Mouse (Mus musculus): ENCODE data around the gene Trim12c.
"Not testable (repeated sequence)": the region's sequence is repeated elsewhere in the genome, so short reads cannot be mapped to it uniquely, and the experiment has no call there.

Trim12c gene

DNA sequence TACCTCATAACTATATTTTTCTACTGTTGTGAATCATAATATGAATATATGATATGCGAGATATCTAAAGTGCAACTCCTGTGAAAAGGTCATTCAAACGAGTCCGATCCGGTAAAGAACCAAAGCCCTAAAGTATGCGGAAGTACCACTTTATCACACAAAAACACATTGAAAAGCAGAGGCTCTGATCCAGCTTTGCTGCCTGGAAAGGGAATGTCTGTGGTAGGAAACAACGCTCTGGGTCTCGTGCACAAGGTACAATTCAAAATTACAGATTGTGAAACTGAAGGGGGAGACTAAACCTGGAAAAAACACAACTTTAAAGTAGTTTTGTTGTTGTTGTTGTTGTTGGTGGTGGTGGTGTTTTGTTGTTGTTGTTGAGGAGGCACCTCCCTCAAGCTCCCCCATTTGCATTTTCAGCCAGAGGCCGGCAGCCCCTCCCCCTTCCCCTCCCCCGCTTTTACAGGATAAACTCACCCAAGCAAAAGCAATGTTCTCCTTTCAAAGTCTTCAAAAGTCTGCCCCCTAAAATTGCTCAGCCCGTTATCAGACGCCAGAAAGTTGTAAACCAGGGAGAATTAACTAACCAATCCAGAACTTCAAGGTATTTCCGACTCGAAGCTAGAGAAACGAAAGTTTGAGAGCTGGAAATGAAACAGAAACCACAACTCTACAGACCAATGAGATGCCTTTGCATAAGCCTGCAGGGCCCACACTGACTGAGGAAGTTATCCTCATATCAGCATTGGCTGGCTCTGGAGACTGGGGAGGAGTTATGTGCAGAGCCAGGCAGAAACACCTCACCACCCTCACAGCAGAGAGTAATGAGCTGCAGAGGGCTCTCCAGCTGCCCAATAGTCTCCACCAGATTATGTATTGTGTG, at the start of gene Trim12c:
TSS of gene Trim12c (minus strand) at position 646 of the 883 bp plus-strand sequence.
- DNase-seq (ENCODE audit: low spot score): no peak

DNA sequence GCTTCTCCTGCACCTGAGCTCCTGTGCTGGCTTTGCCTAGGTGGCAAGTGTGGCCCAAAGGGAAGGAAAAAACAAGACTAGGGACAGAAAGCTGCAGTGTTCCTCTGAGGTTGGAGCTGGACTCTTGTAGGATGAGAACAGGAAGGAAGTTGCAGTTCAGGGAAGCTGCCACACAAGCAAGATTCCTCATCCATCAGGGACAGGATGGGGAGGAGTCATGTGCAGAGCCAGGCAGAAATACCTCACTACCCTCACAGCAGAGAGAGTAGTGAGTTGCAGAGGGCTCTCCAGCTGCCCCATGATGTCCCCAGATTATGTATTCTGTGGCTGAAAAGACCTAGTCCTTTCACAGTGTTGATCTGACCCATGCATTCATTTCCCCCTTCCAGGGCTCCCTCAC, 48.0 kb upstream of the Trim12c start:
- no peak for DNase-seq (ENCODE audit: low spot score)

DNA sequence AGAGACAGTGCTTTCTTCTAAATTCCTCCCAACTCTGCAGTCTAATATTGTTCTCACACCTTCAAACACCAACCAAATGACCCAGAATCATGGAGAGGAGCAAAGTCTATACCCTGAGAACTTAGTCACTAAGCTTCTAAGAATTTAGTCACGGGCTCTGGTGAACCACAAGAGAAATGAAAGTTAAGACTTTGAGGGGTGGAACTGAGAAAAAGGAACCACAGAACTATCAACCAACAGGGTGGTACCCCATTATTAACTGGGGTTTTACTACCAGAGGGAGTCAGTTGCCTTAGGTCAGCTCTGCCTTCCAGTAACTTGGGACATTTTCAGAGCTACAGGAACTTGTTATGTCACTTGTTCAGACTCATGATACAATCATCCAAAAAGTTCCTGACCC, 47.5 kb upstream of the Trim12c start, which contains the start of gene Trim30c:
TSS of gene Trim30c (minus strand) at position 140 of the 400 bp plus-strand sequence.
- DNase-seq (ENCODE audit: low spot score): no peak

DNA sequence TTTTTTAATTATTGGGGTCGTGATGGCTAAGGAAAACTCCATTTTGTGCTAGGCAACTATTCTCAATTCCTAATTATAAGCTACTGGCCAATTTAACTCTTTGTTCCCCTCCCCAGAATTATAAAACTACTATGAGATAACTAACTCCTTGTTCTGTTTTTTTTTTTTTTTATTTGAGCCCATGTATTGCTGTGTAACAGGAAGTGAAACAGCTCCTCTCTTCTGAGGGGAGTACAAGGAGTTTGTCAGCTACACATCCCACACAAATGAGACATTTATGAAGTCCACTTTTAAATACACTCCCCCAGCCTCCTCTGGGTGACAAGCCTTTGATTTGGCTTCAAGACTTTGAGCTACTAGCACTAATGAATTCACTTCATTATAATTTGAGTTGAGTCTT, 45.3 kb upstream of the Trim12c start:
- DNase-seq (ENCODE audit: low spot score): no peak

DNA sequence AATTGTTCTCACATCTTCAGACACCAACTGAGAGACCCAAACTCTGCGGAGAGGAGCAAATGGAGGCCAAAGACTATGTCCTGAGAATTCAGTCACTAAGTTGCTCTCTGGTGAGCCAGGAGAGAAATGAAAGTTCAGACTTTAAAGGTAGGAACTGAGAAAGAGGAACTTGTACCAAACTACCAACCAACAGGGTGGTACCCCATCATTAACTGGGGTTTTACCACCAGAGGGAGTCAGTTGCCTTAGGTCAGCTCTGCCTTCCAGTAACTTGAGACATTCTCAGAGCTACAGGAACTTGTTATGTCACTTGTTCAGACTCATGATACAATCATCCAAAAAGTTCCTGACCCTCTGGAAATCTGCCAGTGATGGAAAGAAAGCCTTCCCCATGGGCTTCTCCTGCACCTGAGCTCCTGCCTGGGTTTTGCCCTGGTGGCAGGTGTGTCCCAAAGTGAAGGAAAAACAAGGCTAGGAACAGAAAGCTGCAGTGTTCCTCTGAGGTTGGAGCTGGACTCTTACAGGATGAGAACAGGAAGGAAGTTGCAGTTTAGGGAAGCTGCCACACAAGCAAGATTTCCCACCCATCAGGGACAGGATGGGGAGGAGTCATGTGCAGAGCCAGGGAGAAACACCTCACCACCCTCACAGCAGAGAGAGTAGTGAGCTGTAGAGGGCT, 16.7 kb upstream of the Trim12c start, which contains the start of gene Trim30b:
TSS of gene Trim30b (minus strand) at position 149 of the 679 bp plus-strand sequence.
- no peak for DNase-seq (ENCODE audit: low spot score)

DNA sequence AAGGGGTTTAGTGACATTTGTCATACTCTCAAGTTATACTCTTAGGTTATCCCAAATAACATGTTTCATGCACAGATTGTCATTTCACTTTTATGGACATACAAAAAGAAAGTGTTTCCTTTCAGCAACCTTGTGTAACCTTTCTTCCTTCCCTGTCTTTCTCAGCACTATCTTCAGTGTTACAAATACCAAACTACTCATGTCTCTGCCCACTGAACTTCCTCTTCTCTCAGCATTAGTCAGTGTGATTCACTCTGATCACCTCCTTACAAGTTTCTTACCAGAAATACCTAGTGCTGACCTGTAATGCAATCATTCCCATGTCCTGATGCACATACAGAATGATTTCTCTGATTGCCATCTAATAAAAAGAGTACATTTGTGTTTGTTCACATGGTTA, 13.2 kb upstream of the Trim12c start:
- no peak for DNase-seq (ENCODE audit: low spot score)

DNA sequence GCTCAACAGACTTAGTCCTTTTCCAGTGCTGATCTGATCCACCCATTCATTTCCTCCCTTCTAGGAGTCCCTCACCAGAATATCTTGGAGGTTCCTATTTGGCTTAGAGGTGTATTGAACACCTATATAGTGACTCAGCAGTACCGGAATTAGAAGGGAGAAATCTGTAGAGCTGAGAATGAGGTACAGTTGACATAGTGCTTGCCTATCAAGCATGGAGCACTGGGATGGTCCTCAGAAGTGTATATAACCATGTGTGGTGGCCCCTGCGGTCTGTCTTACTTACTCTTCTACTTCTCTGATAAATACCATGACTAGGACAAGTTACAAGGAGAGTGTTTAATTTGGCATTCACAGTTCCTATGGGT, 422 bp upstream of the Trim12c start:
- no peak for DNase-seq (ENCODE audit: low spot score)

DNA sequence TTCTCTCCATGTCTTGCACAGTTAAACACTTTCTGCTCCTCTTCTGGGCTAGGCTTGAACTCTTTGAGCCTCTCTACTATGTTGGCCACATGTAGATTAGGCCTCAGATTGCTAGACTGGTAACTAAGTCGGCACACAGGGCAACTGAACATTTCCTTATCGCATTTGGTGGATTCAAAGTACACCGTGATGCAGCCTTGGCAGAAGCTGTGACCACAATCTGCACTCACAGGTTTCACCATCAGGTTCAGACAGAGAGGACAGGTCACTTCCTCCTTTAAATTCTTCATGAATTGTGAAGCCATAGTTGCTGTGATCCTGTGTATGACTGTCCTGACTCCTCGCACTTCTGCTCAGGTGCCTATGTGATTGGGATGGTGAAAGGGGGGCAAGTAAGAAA, 5.1 kb downstream of the Trim12c start:
- DNase-seq (ENCODE audit: low spot score): not testable (repeated sequence)

DNA sequence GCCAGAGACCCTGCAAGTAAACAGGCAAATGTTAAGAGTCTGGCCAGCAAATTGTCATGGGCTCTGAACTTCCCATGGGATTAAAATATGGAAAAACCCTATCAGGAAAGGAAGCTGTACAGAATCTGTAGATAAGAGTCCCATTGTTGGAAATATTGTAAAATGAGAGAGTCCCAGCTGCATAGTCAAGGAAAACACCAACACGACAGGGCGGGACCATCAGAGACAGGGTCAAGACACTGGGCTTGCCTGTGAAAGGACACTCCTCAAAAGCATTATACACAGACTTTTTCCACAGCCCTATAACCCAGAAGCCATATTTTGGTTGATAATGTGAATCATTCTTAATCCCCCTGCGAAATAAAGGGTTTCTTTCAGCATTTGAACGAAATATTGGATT, 12.4 kb downstream of the Trim12c start:
- DNase-seq (ENCODE audit: low spot score): not testable (repeated sequence)

DNA sequence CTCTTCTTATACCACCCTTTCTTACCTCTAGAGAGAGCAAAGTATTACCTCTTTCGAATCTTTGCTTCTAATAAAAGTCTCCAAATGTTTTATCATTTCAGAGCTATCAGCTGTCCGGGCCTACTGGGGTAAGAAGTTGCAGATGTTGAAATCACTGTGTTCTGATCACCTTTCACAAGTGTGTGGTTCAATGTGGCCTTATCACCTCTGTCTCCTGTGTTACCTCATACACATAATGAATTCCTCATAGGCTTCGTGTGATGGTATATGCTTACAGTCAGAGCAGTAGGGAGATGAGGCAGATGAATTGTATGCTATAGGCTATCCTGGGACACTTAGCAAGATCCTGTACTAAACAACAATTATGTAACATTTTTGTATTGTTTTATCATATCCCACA, 17.6 kb downstream of the Trim12c start:
- not testable (repeated sequence) for DNase-seq (ENCODE audit: low spot score)

DNA sequence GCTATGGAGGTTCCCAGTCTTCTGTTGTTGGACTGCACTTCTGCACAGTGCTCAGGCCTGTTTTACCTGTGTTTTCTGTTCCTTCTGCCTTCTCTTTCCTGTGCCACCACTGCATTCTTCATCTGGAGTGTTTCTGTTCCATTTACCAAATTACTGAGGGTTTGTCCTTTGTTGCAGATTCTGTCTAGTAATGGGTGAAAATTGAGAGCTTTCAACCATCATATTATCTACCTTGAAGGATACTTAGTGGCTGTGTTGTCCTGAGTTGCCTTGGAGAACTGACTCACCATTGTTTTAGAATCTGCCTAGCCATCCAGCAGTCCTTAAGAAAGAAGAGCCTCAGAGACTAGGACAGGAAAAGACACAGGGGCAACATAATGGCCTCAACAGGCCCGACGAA, 24.0 kb downstream of the Trim12c start, which contains the start of gene Trim34b:
TSS of gene Trim34b (plus strand) at position 301 of the 400 bp plus-strand sequence.
- not testable (repeated sequence) for DNase-seq (ENCODE audit: low spot score)

DNA sequence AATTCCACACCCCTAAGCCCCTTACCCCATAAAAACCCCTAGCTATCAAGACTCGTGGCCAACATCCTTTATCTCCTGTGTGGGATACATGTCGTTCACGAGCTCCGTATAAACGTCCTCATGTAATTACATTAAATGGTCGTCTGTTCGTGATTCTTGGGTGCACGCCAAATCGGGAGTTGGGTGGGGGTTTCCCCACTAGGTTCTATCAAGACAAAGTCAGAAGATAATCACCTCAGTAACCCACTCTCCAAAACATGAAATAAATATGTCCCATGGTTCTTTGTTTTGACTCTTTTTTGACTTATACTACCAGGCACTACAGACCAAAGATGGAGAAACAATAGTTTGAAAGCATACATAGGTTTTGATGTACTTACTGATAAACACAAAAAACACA, 31.1 kb downstream of the Trim12c start:
- no peak for DNase-seq (ENCODE audit: low spot score)

DNA sequence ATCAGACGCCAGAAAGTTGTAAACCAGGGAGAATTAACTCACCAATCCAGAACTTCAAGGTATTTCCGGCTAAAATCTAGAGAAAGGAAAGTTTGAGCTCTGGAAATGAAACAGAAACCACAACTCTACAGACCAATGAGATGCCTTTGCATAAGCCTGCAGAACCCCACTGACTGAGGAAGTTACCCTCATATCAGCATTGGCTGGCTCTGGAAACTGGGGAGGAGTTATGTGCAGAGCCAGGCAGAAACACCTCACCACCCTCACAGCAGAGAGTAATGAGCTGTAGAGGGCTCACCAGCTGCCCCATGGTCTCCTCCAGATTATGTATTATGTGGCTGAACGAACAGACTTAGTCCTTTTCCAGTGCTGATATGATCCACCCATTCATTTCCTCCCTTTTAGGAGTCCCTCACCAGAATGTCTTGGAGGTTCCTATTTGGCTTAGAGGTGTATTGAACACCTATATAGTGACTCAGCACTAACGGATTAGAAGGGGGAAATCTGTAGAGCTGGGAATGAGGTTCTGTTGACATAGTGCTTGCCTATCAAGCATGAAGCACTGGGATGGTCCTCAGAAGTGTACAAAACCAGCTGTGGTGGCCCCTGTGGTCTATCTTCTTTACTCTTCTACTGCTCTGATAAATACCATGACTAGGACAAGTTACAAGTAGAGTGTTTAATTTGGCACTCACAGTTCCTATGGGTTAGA, 37.6 kb downstream of the Trim12c start, which contains the start of gene Trim12a:
TSS of gene Trim12a (minus strand) at position 98 of the 712 bp plus-strand sequence.
- not testable (repeated sequence) for DNase-seq (ENCODE audit: low spot score)

DNA sequence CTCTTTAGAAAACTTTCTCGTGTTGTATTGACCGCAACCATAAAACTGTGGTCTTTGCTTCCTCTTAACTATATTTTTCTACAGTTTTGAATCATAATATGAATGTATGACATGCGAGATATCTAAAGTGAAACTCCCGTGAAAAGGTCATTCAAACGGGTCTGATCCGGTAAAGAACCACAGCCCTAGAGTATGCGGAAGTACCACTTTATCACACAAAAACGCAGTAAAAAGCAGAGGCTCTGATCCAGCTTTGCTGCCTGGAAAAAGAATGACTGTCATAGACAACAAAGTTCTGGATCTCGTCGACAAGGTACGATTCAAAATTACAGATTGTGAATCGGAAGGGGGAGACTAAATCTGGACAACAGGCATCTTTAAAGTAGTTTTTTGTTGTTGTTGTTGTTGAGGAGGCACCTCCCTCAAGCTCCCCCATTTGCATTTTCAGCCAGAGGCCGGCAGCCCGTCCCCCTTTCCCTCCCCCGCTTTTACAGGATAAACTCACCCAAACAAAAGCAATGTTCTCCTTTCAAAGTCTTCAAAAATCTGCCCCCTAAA, 38.3 kb downstream of the Trim12c start:
- no peak for DNase-seq (ENCODE audit: low spot score)

DNA sequence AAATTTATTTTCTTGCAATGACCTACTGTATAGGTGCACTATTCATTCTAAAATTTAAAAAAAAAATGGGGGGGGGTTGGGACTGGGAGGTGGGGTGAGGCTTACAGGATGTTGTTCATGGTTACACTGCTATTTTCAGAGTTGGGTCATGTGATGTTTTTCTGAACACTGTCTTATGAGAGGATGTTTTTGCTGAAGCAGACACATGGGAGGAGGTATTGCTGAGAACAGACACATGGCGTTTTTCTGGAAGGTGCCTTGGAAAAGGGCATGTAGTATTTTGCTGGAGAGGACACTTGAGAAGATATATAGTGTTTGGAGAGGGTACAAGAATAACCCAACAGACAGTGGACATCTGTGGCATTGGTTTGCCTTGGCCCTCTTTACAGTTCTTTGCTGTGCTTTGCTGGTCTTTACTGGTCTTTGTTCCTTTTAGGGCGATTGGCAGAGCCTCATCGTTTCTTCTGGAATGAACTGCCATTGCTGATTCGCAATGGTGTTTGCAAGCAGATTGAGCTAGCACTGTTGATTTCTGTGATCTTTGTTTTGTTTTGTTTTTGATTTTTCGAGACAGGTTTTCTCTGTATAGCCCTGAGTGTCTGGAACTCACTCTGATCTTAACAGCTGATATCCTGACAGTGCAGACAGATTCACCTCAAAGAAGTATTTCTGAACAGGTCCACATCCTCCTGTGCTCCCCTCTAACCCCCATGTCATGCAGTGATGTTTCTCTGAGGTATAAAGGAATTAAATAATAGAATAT, 61.3 kb downstream of the Trim12c start:
- DNase-seq (ENCODE audit: low spot score): no peak

DNA sequence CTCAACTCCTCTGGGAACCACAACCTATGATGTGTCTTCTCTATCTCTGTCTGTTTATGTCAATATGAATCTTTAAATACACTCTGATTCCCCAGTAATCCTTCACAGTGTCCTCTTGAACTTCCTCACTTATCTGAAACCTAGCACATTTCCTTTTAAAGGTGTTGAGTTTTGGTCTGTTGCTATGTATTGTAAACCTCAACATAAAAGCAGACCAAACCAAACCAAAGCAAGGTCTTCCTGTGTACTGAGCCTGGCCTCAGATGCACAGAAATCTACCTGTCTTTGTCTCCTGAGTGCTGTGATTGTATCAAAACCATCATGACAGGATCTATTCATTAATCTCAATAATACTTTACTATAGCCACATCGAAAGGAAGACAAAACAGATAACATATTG, 62.5 kb downstream of the Trim12c start:
- DNase-seq (ENCODE audit: low spot score): no peak
